Mouse (Mus musculus): ENCODE data around the gene Negr1. TPM values are rescaled to one million over a fixed set of nuclear protein-coding genes. Genes with fewer than 3 reads are reported as not detected.

Gene Negr1
- polyA plus RNA-seq, 1 experiment from 2014 or later = 1.3 TPM

GRCm38 (mm10) chr3:157090051-157090450, 528.5 kb downstream of the Negr1 start:
- no peaks in the 10 kb centered on the region for H3K27me3 ChIP-seq
- H3K27ac ChIP-seq = no peak overlapping the region
- H3K4me1 ChIP-seq (replicated peaks) = no peaks in the 10 kb centered on the region
- 44% methylated on average over 4 of the region's 4 CpGs for WGBS
- no peaks in the 10 kb centered on the region for H3K36me3 ChIP-seq
- H3K9me3 ChIP-seq (replicated peaks) = no peaks in the 10 kb centered on the region
- no peak for ATAC-seq (replicated peaks; ENCODE audit: insufficient number of reproducible peaks, insufficient read depth, low FRiP score, low read depth)
- H3K4me3 ChIP-seq = no peak overlapping the region
- H3K9ac ChIP-seq = no peak overlapping the region
- H3K4me2 ChIP-seq = no peak overlapping the region

GRCm38 (mm10) chr3:157096284-157096683, 534.7 kb downstream of the Negr1 start:
- Histone ChIP-seq H3K4me1 (replicated peaks) (no peaks in the 10 kb centered on the region), H3K4me3 (no peak overlapping the region), H3K9me3 (replicated peaks) (no peaks in the 10 kb centered on the region), H3K9ac (no peak overlapping the region), H3K27ac (no peak overlapping the region), H3K4me2 (no peak overlapping the region), H3K36me3 (no peaks in the 10 kb centered on the region), H3K27me3 (no peaks in the 10 kb centered on the region)
- no peak for ATAC-seq (replicated peaks; ENCODE audit: insufficient number of reproducible peaks, insufficient read depth, low FRiP score, low read depth)
- WGBS = 93% methylated on average over 1 of the region's 1 CpGs

GRCm38 (mm10) chr3:157097514-157097913, 535.9 kb downstream of the Negr1 start:
- no peak overlapping the region for H3K4me2 ChIP-seq
- no peak overlapping the region for H3K27ac ChIP-seq
- no peaks in the 10 kb centered on the region for H3K27me3 ChIP-seq
- H3K9me3 ChIP-seq (replicated peaks) = no peaks in the 10 kb centered on the region
- no peak overlapping the region for H3K4me3 ChIP-seq
- no peak for ATAC-seq (replicated peaks; ENCODE audit: insufficient number of reproducible peaks, insufficient read depth, low FRiP score, low read depth)
- H3K4me1 ChIP-seq (replicated peaks) = no peaks in the 10 kb centered on the region
- no peak overlapping the region for H3K9ac ChIP-seq
- no peaks in the 10 kb centered on the region for H3K36me3 ChIP-seq

GRCm38 (mm10) chr3:157098417-157098816, 536.8 kb downstream of the Negr1 start:
- Histone ChIP-seq H3K4me1 (replicated peaks) (no peaks in the 10 kb centered on the region), H3K4me3 (no peak overlapping the region), H3K9me3 (replicated peaks) (no peaks in the 10 kb centered on the region), H3K4me2 (no peak overlapping the region), H3K9ac (no peak overlapping the region), H3K36me3 (no peaks in the 10 kb centered on the region), H3K27ac (no peak overlapping the region), H3K27me3 (no peaks in the 10 kb centered on the region)
- 80% methylated on average over 6 of the region's 6 CpGs for WGBS
- ATAC-seq (replicated peaks; ENCODE audit: insufficient number of reproducible peaks, insufficient read depth, low FRiP score, low read depth) = no peak

GRCm38 (mm10) chr3:157104866-157105579, 543.4 kb downstream of the Negr1 start:
- no peak for ATAC-seq (replicated peaks; ENCODE audit: insufficient number of reproducible peaks, insufficient read depth, low FRiP score, low read depth)
- no peaks in the 10 kb centered on the region for H3K9me3 ChIP-seq (replicated peaks)
- H3K4me1 ChIP-seq (replicated peaks) = no peaks in the 10 kb centered on the region
- no peak overlapping the region for H3K4me3 ChIP-seq
- H3K27ac ChIP-seq = no peak overlapping the region
- H3K27me3 ChIP-seq = no peaks in the 10 kb centered on the region
- H3K4me2 ChIP-seq = no peak overlapping the region
- 71% methylated on average over 3 of the region's 3 CpGs for WGBS
- no peaks in the 10 kb centered on the region for H3K36me3 ChIP-seq
- no peak overlapping the region for H3K9ac ChIP-seq

GRCm38 (mm10) chr3:157105580-157106264, 544.1 kb downstream of the Negr1 start:
- WGBS = 50% methylated on average over 6 of the region's 6 CpGs
- no peak for ATAC-seq (replicated peaks; ENCODE audit: insufficient number of reproducible peaks, insufficient read depth, low FRiP score, low read depth)

GRCm38 (mm10) chr3:157108156-157108555, 546.6 kb downstream of the Negr1 start:
- H3K4me1 ChIP-seq (replicated peaks) = no peaks in the 10 kb centered on the region
- H3K4me2 ChIP-seq = no peak overlapping the region
- H3K36me3 ChIP-seq = no peaks in the 10 kb centered on the region
- H3K27ac ChIP-seq = no peak overlapping the region
- no peak for ATAC-seq (replicated peaks; ENCODE audit: insufficient number of reproducible peaks, insufficient read depth, low FRiP score, low read depth)
- H3K9me3 ChIP-seq (replicated peaks) = no peaks in the 10 kb centered on the region
- H3K9ac ChIP-seq = no peak overlapping the region
- 85% methylated on average over 2 of the region's 2 CpGs for WGBS
- H3K27me3 ChIP-seq = no peaks in the 10 kb centered on the region
- H3K4me3 ChIP-seq = no peak overlapping the region

More at GRCm38 (mm10) chr3:157105580-157106264, 544.1 kb downstream of the Negr1 start:
- H3K9ac ChIP-seq = no peak overlapping the region
- no peaks in the 10 kb centered on the region for H3K4me1 ChIP-seq (replicated peaks)
- H3K9me3 ChIP-seq (replicated peaks) = no peaks in the 10 kb centered on the region
- H3K36me3 ChIP-seq = no peaks in the 10 kb centered on the region
- no peak overlapping the region for H3K4me2 ChIP-seq
- H3K27me3 ChIP-seq = no peaks in the 10 kb centered on the region
- H3K4me3 ChIP-seq = no peak overlapping the region
- H3K27ac ChIP-seq = no peak overlapping the region

- no peak overlapping the region for H3K27ac ChIP-seq
- no peaks in the 10 kb centered on the region for H3K27me3 ChIP-seq
- no peak overlapping the region for H3K9ac ChIP-seq
- no peaks in the 10 kb centered on the region for H3K36me3 ChIP-seq
- H3K4me2 ChIP-seq = no peak overlapping the region
- no peak overlapping the region for H3K4me3 ChIP-seq
- 0 out of 2 replicates have a peak, but pooled peaks cover 4% of the 10 kb centered on the region for H3K4me1 ChIP-seq (replicated peaks)
- H3K9me3 ChIP-seq (replicated peaks) = no peaks in the 10 kb centered on the region
- ATAC-seq (replicated peaks; ENCODE audit: insufficient number of reproducible peaks, insufficient read depth, low FRiP score, low read depth) = no peak
Observed at GRCm38 (mm10) chr3:157109308-157109707, 547.7 kb downstream of the Negr1 start.

- no peaks in the 10 kb centered on the region for H3K27me3 ChIP-seq
- no peaks in the 10 kb centered on the region for H3K9me3 ChIP-seq (replicated peaks)
- H3K4me3 ChIP-seq = no peak overlapping the region
- peaks cover 14% of the 10 kb centered on the region for H3K4me1 ChIP-seq (replicated peaks)
- H3K4me2 ChIP-seq = no peak overlapping the region
- peak overlapping the region; percentile 47 for H3K27ac ChIP-seq
- ATAC-seq (replicated peaks; ENCODE audit: insufficient number of reproducible peaks, insufficient read depth, low FRiP score, low read depth) = peak; percentile 55; the same call in 1 of the 2 replicates
- WGBS = 22% methylated on average over 5 of the region's 5 CpGs
- H3K36me3 ChIP-seq = no peaks in the 10 kb centered on the region
- no peak overlapping the region for H3K9ac ChIP-seq
Observed at GRCm38 (mm10) chr3:157115105-157115760, 553.6 kb downstream of the Negr1 start.

- H3K36me3 ChIP-seq = no peaks in the 10 kb centered on the region
- H3K4me1 ChIP-seq (replicated peaks) = peaks cover 14% of the 10 kb centered on the region
- 97% methylated on average over 1 of the region's 1 CpGs for WGBS
- H3K27ac ChIP-seq = no peak overlapping the region
- no peak overlapping the region for H3K4me2 ChIP-seq
- no peaks in the 10 kb centered on the region for H3K9me3 ChIP-seq (replicated peaks)
- H3K27me3 ChIP-seq = no peaks in the 10 kb centered on the region
- no peak overlapping the region for H3K4me3 ChIP-seq
- no peak for ATAC-seq (replicated peaks; ENCODE audit: insufficient number of reproducible peaks, insufficient read depth, low FRiP score, low read depth)
- no peak overlapping the region for H3K9ac ChIP-seq
Observed at GRCm38 (mm10) chr3:157116024-157116423, 554.4 kb downstream of the Negr1 start.

GRCm38 (mm10) chr3:157119916-157120315, 558.3 kb downstream of the Negr1 start:
- no peak overlapping the region for H3K4me2 ChIP-seq
- no peak overlapping the region for H3K27ac ChIP-seq
- no peaks in the 10 kb centered on the region for H3K9me3 ChIP-seq (replicated peaks)
- no peak overlapping the region for H3K4me3 ChIP-seq
- ATAC-seq (replicated peaks; ENCODE audit: insufficient number of reproducible peaks, insufficient read depth, low FRiP score, low read depth) = no peak
- H3K9ac ChIP-seq = no peak overlapping the region
- H3K36me3 ChIP-seq = no peaks in the 10 kb centered on the region
- WGBS = 44% methylated on average over 2 of the region's 2 CpGs
- peaks cover 7% of the 10 kb centered on the region for H3K4me1 ChIP-seq (replicated peaks)
- H3K27me3 ChIP-seq = no peaks in the 10 kb centered on the region

Measured in heart, embryonic 15.5 days (tissue).